Mouse (Mus musculus): ENCODE measurements around the gene Tapbp. TPM values are rescaled to one million over a fixed set of nuclear protein-coding genes. Genes with fewer than 3 reads are reported as not detected.
"Not testable (repeated sequence)": the region's sequence is repeated elsewhere in the genome, so short reads cannot be mapped to it uniquely, and the experiment has no call there.

The Tapbp gene
- polyA plus RNA-seq, 1 experiment, result 30.5 TPM

DNA sequence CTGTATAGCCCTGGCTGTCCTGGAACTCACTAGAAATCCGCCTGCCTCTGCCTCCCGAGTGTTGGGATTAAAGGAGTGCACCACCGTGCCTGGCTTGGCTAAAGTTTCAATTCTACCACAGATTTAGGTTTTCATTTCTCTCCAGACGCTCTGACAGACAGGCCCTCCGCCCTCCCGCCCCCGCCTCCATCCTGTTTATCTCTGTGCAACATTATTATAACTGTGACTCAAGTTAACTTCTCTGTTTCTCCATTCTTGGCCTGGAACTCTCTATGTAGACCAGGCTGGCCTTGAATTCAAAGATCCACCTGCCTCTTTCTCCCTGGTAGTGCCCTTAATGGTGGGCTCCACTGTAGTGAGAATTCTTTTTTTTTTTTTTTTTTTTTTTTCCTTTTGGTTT is 13.2 kb upstream of the Tapbp start:
- no peak for TF ChIP-seq MAX (IDR thresholded peaks at IDR 0.05)
- no peak for TF ChIP-seq USF1 (IDR thresholded peaks at IDR 0.05; ENCODE audit: low read depth)
- no peak for TF ChIP-seq FOSL1 (IDR thresholded peaks at IDR 0.05; ENCODE audit: insufficient read depth, low read length, poor library complexity, severe bottlenecking)
- no peak for TF ChIP-seq MYOG (IDR thresholded peaks at IDR 0.05; ENCODE audit: control insufficient read depth, extremely low read depth, insufficient read length)
- TF ChIP-seq CTCF (IDR thresholded peaks at IDR 0.05; ENCODE audit: control insufficient read depth, insufficient read depth, insufficient read length), result no peak
- no peak for TF ChIP-seq MYOD1 (IDR thresholded peaks at IDR 0.05; ENCODE audit: control insufficient read depth, insufficient read length, low read depth)
- no peak for TF ChIP-seq CEBPB (IDR thresholded peaks at IDR 0.05; ENCODE audit: low read depth)
- H3K79me2 ChIP-seq (ENCODE audit: control insufficient read depth, insufficient read depth), result no peaks in the 10 kb centered on the region
- no peaks in the 10 kb centered on the region for H3K36me3 ChIP-seq (ENCODE audit: control insufficient read depth, insufficient read depth)

DNA sequence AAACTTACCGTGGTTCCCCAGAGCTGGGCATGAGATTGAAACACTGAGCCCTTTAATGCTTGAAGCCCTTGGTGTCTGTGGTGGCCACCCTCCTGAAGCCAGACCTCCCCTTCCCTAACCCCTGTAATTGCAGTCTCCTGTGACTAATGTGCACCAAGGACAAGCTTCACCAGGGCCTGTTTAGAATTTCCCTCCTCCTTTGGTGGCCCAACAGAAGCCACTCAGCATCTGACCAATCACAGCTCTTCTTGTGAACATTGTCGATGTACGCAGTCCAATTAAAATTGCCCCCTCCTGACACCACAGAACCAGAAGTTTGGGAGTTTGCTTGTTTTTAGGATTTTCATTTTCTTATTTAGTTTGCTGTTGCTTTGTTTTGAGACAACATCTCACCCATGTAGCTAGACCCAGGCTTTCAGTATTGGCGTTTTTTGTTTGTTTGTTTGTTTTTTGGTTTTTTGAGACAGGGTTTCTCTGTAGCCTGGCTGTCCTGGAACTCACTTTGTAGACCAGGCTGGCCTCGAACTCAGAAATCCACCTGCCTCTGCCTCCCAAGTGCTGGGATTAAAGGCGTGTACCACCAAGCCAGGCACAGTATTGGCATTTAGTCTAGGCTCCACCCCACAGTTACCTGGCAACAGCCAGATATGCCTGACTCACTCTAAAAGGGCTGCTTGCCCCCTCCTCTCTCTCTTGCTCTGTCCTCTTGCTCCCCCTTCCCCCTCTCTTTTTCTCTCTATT is 11.6 kb upstream of the Tapbp start:
- H3K79me3 ChIP-seq (ENCODE audit: low read depth); H3K79me2 ChIP-seq (ENCODE audit: control insufficient read depth, insufficient read depth); H3K4me3 ChIP-seq (ENCODE audit: insufficient read depth, poor library complexity, severe bottlenecking); H3ac ChIP-seq (ENCODE audit: control insufficient read depth, insufficient read length, low read depth); H3K27me3 ChIP-seq (ENCODE audit: control insufficient read depth, insufficient read depth, insufficient read length); H3K36me3 ChIP-seq (ENCODE audit: control insufficient read depth, insufficient read depth): not testable (repeated sequence)

More for the DNA sequence above, 13.2 kb upstream of the Tapbp start:
- Histone ChIP-seq H3ac (ENCODE audit: control insufficient read depth, insufficient read length, low read depth) (no peak overlapping the region), H3K79me3 (ENCODE audit: low read depth) (no peaks in the 10 kb centered on the region), H3K27me3 (ENCODE audit: control insufficient read depth, insufficient read depth, insufficient read length) (no peaks in the 10 kb centered on the region), H3K4me3 (ENCODE audit: insufficient read depth, poor library complexity, severe bottlenecking) (no peak overlapping the region)

DNA sequence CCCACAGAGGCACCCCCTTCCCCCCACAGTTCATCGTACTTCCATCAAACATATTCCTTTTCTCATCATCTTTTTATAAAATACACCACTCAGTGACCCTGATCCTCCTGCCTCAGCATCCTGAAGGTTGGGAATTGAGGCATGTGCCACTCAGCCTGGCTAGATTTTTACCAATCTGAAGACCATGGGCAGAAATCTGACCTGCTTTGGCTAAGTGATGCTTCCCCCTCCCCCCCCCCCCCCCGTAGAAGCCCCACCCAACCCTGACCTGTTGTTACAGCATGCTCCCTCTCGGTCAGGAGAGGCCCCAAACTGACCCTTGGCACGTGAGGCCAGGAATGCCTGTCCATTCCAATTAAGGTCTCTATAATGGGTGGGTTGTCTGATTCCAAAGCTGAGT is 10.9 kb upstream of the Tapbp start, which contains the start of gene Platr17:
Gene Platr17 (plus strand): TSS at position 301 of the 400 bp plus-strand sequence.
- H3K79me3 ChIP-seq (ENCODE audit: low read depth); H3ac ChIP-seq (ENCODE audit: control insufficient read depth, insufficient read length, low read depth); H3K27me3 ChIP-seq (ENCODE audit: control insufficient read depth, insufficient read depth, insufficient read length); H3K36me3 ChIP-seq (ENCODE audit: control insufficient read depth, insufficient read depth); H3K4me3 ChIP-seq (ENCODE audit: insufficient read depth, poor library complexity, severe bottlenecking); H3K79me2 ChIP-seq (ENCODE audit: control insufficient read depth, insufficient read depth): not testable (repeated sequence)

GRCm38 (mm10) chr17:33908331-33909076 is 7.2 kb upstream of the Tapbp start:
- Histone ChIP-seq H3ac (ENCODE audit: control insufficient read depth, insufficient read length, low read depth) (peak overlapping the region; percentile 60), H3K79me3 (ENCODE audit: low read depth) (peaks cover 3% of the 10 kb centered on the region)
- no peak for TF ChIP-seq CEBPB (IDR thresholded peaks at IDR 0.05; ENCODE audit: low read depth)
- no peak for TF ChIP-seq FOSL1 (IDR thresholded peaks at IDR 0.05; ENCODE audit: insufficient read depth, low read length, poor library complexity, severe bottlenecking)
- TF ChIP-seq MYOD1 (IDR thresholded peaks at IDR 0.05; ENCODE audit: control insufficient read depth, insufficient read length, low read depth), result no peak
- no peak for TF ChIP-seq USF1 (IDR thresholded peaks at IDR 0.05; ENCODE audit: low read depth)
- TF ChIP-seq MYOG (IDR thresholded peaks at IDR 0.05; ENCODE audit: control insufficient read depth, extremely low read depth, insufficient read length), result no peak
- no peak for TF ChIP-seq CTCF (IDR thresholded peaks at IDR 0.05; ENCODE audit: control insufficient read depth, insufficient read depth, insufficient read length)
- no peak for TF ChIP-seq MAX (IDR thresholded peaks at IDR 0.05)

GRCm38 (mm10) chr17:33909077-33909868 is 6.4 kb upstream of the Tapbp start, which contains the start of gene Daxx:
Gene Daxx (plus strand): TSS chr17:33909414.
- Histone ChIP-seq H3K27me3 (ENCODE audit: control insufficient read depth, insufficient read depth, insufficient read length) (no peaks in the 10 kb centered on the region), H3K36me3 (ENCODE audit: control insufficient read depth, insufficient read depth) (peaks cover 29% of the 10 kb centered on the region), H3K79me2 (ENCODE audit: control insufficient read depth, insufficient read depth) (peaks cover 43% of the 10 kb centered on the region), H3K79me3 (ENCODE audit: low read depth) (peaks cover 3% of the 10 kb centered on the region), H3ac (ENCODE audit: control insufficient read depth, insufficient read length, low read depth) (peak within 1 kb of the TSS; percentile 98), H3K4me3 (ENCODE audit: insufficient read depth, poor library complexity, severe bottlenecking) (peak within 1 kb of the TSS; percentile 82)
- no peak for TF ChIP-seq FOSL1 (IDR thresholded peaks at IDR 0.05; ENCODE audit: insufficient read depth, low read length, poor library complexity, severe bottlenecking)
- TF ChIP-seq CEBPB (IDR thresholded peaks at IDR 0.05; ENCODE audit: low read depth), result no peak
- TF ChIP-seq MAX (IDR thresholded peaks at IDR 0.05), result peak; percentile 19
- no peak for TF ChIP-seq MYOG (IDR thresholded peaks at IDR 0.05; ENCODE audit: control insufficient read depth, extremely low read depth, insufficient read length)

More at GRCm38 (mm10) chr17:33908331-33909076, 7.2 kb upstream of the Tapbp start:
- Histone ChIP-seq H3K36me3 (ENCODE audit: control insufficient read depth, insufficient read depth) (peaks cover 21% of the 10 kb centered on the region), H3K27me3 (ENCODE audit: control insufficient read depth, insufficient read depth, insufficient read length) (no peaks in the 10 kb centered on the region), H3K79me2 (ENCODE audit: control insufficient read depth, insufficient read depth) (peaks cover 38% of the 10 kb centered on the region), H3K4me3 (ENCODE audit: insufficient read depth, poor library complexity, severe bottlenecking) (peak overlapping the region; percentile 38)
